Mouse (Mus musculus) right cerebral cortex, postnatal 4 days (tissue): Measurements from ENCODE around the gene Cfap43.

Experiments
- DNase-seq: peaks from one replicate; pipeline ENCODE4 v3.0.0-alpha.2; 2022

Gene Cfap43

GRCm38 (mm10) chr19:47698266-47698665 is 220.8 kb downstream of the Cfap43 start:
- DNase-seq, result no peak

DNA sequence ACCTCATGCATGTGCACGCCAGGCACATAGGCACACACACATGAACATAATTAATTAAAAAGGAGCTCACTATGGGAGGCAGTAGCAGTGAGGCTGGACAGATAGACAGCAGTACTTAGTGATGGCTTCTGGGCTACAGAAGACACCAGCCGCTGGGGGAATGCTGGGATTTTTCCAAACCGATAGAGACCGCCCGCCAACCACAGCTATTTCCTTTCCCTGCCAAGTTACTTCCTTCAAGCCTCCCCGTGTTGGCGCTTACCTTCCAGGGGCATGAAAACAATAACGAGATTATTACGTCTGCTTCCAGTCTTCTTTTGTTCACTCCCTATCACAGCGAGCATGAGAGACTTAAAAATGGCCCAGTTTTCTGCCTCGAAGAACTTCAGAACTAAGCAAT is 222.0 kb downstream of the Cfap43 start:
- DNase-seq, result no peak

DNA sequence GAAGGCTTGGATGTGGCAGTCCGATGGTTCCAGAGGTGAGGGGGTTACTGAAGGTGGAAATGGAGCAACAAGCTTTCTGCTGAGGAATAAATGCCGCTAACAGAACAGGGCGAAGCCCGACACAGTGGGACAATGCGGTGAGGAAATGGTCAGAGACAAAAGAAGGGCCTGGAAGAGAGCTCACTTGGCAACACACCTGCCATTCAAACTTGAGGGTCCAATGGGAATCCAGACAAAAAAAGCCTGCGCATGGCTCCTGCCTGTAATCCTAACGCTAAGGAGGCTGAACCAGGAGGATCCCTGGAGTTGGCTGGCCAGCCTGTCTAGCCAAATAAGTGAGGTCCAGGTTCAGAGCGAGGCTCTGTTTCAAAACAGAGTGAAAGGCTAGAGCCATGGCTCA is 222.7 kb downstream of the Cfap43 start:
- DNase-seq, result no peak

DNA sequence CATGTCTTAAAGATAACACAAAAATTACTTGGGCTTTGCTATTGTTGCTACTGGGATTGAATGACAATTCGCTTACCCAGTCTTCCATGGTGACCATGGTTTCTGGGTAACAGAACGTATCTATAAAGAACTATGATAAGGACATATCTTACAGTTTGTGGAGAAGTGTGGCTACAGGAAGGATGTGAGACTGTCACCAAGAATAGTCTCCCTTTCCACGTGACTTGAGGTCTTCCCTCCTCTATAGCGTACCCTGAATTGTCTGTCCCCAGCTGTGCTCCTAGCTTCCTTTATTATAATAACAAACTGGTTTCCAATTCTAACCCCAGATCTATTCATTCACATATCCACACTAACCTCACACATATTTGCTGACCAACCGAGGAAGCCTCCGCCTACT is 223.4 kb downstream of the Cfap43 start:
- no peak for DNase-seq

DNA sequence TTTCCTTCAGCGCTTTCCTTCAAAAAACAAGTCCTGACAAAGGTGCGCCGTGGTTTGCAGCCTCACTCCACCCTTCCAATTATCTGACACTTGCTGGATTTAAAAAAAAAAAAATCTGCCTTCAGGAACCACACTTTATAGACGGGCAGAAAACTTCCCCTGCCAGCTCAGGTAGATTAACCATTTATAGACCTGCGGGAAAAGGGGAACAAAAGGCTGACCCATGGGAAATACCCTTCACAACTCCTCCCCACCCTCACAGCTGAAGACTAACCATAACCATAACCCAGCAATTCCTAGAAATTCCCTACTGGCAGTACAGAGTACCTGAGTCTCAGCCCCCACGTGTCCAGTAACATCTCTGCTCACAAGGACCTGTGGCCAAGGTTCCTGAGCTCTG is 227.1 kb downstream of the Cfap43 start, which contains the start of gene Col17a1:
Gene Col17a1, minus strand, starts transcription at position 101 of the 400 bp plus-strand sequence.
- DNase-seq, result no peak

- no peak for DNase-seq
Observed at GRCm38 (mm10) chr19:47689592-47689991, 229.5 kb downstream of the Cfap43 start.
